Mouse (Mus musculus) cerebellum, adult 9-11 months (tissue): Measurements from ENCODE around the gene Hoxb13.

Experiments used
- DNase-seq: peaks from one replicate; pipeline ENCODE4 v3.0.0; 2022

Hoxb13 gene

GRCm38 (mm10) chr11:96189810-96190522 lies 4.2 kb upstream of the Hoxb13 start:
- no peak for DNase-seq

- DNase-seq: no peak
Measured at GRCm38 (mm10) chr11:96191132-96191531, 3.0 kb upstream of the Hoxb13 start.

GRCm38 (mm10) chr11:96194401-96194710 lies 240 bp downstream of the Hoxb13 start:
- DNase-seq: no peak

- DNase-seq: no peak
Measured at GRCm38 (mm10) chr11:96194961-96195640, 985 bp downstream of the Hoxb13 start.

GRCm38 (mm10) chr11:96195769-96196280 lies 1.7 kb downstream of the Hoxb13 start:
- DNase-seq: no peak

- DNase-seq: no peak
Measured at GRCm38 (mm10) chr11:96198642-96199041, 4.5 kb downstream of the Hoxb13 start.

- no peak for DNase-seq
Measured at GRCm38 (mm10) chr11:96199181-96200086, 5.3 kb downstream of the Hoxb13 start.

GRCm38 (mm10) chr11:96200183-96200655 lies 6.1 kb downstream of the Hoxb13 start:
- DNase-seq: no peak

- no peak for DNase-seq
Measured at GRCm38 (mm10) chr11:96201741-96202140, 7.6 kb downstream of the Hoxb13 start.

- DNase-seq: no peak
Measured at GRCm38 (mm10) chr11:96202401-96203081, 8.4 kb downstream of the Hoxb13 start.

- DNase-seq: no peak
Measured at GRCm38 (mm10) chr11:96203182-96203788, 9.2 kb downstream of the Hoxb13 start.

GRCm38 (mm10) chr11:96203789-96204186 lies 9.7 kb downstream of the Hoxb13 start:
- no peak for DNase-seq

GRCm38 (mm10) chr11:96204351-96204750 lies 10.2 kb downstream of the Hoxb13 start:
- no peak for DNase-seq

- no peak for DNase-seq
Measured at GRCm38 (mm10) chr11:96205426-96206131, 11.5 kb downstream of the Hoxb13 start.

- DNase-seq: no peak
Measured at GRCm38 (mm10) chr11:96223813-96224212, 29.7 kb downstream of the Hoxb13 start.

GRCm38 (mm10) chr11:96227676-96228075 lies 33.6 kb downstream of the Hoxb13 start:
- no peak for DNase-seq

- no peak for DNase-seq
Measured at GRCm38 (mm10) chr11:96234906-96235305, 40.8 kb downstream of the Hoxb13 start.

- no peak for DNase-seq
Measured at GRCm38 (mm10) chr11:96240211-96240610, 46.1 kb downstream of the Hoxb13 start.
